Mouse (Mus musculus) cerebellum, postnatal 4 days (tissue): ENCODE results near the gene Ppp1r2.
"Not testable (repeated sequence)": the region's sequence is repeated elsewhere in the genome, so short reads cannot be mapped to it uniquely, and the experiment has no call there.

Source experiments
- DNase-seq, 2 experiments: peaks; one replicate each; pipeline ENCODE4 v3.0.0; 2022; ENCODE audit warnings: low spot score in 2 of 2, mixed read lengths in 1 of 2

Ppp1r2 gene

DNA sequence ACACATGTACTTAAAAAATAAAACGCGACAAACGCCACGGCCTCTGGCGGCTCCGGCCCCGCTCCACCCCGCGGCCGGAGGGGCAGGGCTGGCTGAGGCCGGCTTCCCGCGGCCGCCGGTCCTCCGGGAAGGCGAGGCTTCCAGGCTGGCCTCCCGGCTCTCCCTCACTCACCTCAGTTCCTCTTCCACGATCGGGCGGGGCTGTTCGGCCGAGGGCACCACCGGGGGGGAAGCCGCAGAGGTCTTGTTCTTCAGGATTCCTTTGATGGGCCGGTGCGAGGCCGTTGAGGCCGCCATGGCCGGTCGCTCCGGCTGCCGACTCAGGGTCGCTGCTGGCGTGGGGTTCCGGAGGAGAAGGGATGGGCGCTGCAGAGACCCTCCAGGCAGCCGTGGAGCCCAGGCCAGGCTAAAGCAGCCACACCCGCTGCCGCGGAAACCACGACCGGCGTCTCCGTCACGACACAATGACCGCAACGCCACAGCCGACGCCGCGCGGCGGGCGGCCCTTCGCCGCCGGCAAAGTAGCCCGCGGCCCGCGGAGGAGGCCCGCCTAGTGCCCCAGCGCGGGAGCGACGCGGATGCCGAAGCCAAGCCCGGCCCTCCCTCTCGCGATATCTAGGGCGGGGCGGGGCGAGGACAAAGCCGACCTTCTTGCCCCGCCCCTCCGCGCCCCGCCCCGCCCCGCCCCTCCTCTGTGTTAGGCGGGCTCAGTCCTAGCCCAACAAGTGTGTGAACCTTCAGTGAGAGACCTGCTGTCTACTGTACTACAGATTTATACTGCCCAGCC lies at the start of gene Ppp1r2:
TSS of gene Ppp1r2 (minus strand) at position 604 of the 787 bp plus-strand sequence.
- peak; percentile 80 to 91 for DNase-seq

DNA sequence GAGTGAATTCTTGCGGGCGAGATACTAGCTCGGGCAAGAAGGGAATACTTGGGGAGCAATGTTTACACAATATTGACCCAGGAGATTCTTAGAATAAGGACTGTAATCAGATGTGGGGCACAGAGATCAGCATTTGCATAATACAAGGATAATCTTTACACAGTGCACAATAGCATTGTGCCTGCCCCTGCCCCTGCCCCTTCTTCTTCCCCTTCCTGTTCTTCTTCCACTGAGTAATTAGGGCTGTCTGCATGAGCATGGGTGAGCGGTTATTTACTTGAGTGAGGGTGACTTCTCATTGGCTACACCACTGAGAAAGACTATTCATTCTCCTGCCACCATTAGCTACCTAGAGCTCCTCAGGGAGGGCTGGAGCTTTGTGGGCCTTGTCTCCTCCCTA lies 46.4 kb upstream of the Ppp1r2 start:
- DNase-seq: no peak

DNA sequence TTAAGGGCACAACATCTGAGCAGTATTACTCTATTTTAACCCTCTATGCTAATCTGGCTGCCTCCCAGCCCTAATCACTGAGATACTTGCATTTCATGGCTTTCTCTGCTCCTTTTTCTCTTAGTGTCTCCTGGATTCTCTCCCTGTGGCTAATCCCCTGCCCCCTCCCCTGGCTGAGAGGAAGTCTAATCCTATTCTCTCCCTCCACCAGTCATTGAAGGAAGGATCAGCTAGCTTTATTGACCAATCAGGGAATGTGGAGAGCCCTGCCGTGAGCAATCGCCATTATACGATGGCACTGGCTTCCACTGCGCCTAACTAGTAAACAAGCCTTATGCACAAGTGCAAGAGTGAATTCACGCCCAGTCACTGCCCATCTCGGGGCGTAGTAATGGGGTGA lies 45.9 kb upstream of the Ppp1r2 start:
- no peak for DNase-seq

DNA sequence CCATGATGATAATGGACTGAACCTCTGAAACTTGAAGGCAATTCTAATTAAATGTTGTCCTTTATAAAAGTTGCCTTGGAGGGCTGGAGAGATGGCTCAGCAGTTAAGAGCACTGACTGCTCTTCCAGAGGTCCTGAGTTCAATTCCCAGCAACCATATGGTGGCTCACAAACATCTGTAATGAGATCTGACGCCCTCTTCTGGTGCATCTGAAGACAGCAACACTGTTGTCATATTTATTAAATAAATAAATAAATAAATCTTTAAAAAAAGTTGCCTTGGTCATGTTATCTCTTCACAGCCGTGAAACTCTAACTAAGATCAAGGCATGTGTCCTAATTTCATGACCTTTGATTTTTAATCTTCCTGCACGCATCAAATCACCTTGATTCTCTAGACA lies 44.6 kb upstream of the Ppp1r2 start:
- DNase-seq: not testable (repeated sequence)

DNA sequence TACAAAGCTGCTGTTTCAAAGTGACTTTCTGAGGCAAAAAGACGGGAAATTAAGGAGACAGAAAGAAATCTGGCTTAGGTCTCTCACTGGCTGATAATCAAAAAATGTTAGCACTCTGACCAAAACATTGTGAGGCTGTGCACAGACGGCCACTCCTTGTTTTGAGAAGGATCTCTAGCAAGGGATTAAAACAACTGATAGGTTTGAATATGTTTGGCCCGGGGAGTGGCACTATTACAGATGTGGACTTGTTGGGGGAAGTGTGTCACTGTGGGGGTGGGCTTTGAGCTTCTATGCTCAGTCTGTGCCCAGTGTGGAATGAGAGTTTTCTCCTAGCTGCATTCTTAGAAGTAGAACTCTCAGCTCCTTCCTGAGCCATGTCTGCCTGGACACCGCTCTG lies 44.2 kb upstream of the Ppp1r2 start:
- DNase-seq: no peak

DNA sequence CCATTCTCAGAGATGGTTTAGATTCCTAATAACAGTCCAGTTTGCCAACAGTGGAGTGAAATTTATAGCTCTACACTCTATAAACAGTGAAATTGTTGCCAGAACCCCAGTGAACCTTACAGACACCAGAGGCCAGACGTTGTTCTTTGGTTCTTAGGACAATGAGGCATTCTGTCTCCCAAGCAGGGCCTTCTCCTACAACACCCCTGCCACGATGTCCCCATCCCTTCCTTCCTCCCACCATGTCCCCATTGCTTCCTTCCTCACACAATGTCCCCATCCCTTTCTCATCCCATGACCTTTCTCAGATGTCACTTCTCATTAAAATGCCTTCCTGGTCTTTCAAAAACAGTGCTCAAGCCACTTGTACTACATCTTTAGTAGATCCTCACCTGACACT lies 43.3 kb upstream of the Ppp1r2 start:
- DNase-seq: no peak

DNA sequence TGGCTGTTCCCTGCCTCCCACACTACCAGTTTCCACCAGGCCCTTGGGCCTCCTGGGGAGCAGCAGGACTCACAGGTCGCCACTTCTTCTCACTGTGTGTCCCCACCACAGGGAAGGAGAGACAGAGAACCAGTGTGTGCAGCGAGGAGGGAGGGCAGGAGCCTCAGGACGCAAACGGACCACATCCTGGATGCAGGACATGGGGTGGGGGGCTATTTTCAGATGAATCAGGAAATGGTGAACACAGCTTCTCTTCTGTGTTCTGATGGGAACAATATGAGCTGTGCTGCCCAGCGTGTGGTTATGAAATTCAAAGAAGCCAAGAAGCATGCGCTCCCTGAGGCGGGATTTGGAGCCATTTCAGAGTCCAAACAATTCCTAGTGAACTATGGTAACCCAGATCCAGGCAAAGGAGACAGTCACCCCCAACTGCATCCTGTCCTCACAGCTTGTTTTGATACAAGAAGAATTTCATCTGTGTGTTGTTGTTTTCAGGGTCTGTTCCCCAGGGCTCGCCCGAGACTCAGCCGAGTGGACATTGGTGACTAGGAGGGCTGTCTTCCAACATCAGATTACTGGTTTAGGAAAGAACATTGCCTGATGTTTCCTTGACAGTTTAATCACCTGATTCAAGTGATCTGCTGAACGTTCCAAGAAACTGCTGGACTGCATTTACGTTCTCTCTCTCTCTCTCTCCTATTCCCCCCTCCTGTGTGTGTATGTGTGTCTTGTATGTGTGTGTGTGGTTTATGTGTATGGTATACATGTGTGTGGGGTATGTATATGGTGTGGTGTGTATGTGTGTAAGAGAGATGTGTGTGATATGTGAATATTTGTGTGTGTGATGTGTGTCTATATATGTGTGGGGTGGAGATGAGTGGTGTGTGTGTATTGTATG lies 41.4 kb upstream of the Ppp1r2 start:
- DNase-seq: not testable (repeated sequence)

DNA sequence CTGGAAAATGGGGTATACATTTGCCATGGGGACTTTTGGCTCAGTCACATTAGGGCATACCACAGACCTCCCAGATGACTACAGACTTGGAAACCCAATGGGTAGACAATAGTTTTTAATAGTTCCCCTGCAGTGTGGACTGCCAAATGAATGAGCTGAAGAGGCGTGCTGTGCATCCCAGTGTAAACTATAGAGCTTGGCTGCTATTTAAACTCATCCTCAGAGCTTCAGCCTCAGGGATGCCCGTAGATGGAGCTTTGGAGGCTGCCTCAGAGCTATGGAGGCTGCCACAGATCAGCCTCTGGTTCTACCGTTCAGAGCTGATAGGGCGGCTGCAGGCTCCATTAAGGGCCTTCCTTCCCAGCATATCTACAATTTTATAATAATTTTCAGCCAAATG lies 40.2 kb upstream of the Ppp1r2 start:
- DNase-seq: no peak

DNA sequence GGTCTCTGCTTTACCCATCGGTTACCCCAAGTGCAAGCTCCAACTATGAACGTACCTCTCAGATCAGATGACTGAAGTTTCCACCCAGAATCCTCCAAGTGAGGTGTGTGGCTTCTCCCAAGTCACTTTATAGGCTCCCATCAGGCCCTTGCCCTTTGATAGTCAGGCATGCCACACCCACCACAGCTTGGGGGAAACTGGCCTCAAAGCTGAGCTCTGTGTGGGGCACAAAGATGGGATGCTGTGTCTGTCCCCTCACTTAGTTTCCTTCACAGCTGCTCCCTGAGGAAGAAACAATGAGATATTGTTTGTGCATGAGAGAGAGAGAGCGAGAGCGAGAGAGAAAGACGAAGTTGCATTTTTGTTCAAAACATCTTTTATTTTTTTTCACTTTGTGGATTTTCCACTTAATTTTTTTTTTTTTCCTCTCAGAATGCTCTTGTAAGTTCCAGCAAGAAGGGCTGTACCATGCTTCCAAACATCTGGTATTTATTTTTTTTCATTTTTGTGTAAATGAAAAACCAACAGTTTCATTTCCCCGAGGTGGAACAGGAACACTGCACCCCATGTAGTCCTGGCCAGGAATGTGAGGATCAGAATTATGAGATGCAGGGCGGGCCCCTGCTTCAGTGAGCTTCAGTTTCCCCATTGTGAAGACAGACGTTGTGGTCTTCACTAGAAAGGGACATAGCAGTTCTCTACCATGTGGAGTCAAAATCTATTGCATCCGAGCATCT lies 39.6 kb upstream of the Ppp1r2 start, which contains the start of gene Apod:
TSS of gene Apod (minus strand) at position 312 of the 737 bp plus-strand sequence.
- DNase-seq: no peak

DNA sequence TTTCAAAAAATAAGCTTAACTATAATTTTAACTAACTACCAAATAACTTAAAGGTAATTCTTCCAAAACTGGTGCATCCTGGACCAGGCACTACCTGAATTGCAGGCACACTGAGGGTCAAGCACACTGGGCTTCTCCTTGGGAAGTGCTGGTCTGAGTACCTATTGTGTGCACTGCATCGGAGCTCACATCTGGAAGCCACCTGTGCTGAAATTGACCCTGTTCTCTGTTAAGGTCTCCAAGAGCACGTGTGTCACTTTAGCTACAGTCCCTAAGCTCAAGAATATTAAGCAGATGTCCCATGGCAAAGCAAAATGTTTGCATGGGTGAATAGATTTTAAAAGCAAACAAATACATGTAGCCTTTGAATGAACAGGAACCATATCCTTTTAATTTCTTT lies 38.5 kb upstream of the Ppp1r2 start:
- DNase-seq: no peak

DNA sequence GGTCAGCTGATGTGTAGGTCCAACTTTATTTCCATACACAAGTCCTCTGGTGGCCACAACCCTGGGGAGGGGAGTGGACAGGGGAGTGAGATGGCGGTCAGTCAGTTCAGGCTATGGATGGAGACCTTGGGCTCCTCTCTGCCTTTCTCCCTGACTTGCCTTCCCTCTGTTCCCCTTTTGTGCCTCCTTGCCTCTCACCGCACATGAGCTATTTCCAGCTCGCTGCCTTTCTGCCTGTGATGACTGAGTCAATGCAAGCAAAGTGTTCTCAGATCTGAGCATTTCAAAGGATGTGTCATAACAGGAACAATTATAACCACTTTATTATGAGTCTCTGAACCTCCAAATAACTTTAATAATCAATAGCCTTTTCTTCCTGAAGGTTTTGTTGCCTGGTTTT lies 37.2 kb upstream of the Ppp1r2 start:
- DNase-seq: no peak

DNA sequence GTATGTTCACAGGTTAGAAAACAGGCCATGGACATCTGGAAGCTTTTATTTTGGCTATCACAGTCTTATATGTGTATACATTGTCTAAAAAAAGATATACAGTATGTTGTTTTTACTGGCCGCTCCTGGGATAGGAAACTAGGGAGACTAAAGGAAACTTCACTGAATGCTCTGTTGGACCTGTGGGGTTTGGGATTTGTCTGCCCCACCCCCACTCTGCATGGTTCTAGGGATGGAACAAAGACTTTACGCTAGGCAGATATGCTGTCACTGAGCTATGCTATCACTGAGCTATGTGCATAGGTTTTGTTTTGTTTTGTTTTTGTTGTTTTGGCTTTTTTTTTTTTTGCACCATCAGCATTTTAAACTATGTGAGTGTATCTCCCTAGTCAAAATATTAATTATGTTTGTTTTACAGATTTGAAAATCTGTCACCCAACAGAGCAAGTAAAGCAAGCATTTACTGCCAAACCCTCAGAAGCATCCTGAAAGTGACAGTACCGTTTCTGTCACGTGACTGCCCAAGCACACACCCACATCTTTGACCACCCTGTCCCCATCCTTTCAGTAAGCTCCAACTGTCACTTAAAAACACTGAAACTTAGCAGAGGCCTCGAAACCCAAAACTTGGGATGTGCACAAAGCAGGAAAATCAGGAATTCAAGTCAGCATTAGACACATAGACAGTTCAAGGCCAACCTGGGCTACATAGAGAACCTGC lies 30.3 kb upstream of the Ppp1r2 start:
- DNase-seq: no peak

DNA sequence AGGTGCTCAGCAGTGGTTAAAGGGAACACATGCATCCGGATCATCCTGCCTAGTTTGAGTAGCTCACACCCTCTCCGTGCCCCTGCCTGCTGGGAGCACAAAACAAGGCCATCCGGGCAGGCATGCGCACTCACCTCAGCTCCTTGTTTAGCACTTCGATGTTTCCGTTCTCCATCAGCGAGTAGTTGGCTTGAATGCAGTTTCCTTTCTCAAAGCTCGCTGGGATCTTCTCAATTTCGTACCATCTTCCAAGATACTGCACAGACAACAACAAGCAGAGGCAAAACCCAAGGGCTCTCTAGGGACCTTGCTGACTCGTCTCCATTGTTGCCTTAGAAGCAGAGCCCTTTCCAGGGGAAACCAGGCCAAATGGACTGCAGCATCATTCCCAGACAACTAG lies 28.2 kb upstream of the Ppp1r2 start:
- DNase-seq: no peak

DNA sequence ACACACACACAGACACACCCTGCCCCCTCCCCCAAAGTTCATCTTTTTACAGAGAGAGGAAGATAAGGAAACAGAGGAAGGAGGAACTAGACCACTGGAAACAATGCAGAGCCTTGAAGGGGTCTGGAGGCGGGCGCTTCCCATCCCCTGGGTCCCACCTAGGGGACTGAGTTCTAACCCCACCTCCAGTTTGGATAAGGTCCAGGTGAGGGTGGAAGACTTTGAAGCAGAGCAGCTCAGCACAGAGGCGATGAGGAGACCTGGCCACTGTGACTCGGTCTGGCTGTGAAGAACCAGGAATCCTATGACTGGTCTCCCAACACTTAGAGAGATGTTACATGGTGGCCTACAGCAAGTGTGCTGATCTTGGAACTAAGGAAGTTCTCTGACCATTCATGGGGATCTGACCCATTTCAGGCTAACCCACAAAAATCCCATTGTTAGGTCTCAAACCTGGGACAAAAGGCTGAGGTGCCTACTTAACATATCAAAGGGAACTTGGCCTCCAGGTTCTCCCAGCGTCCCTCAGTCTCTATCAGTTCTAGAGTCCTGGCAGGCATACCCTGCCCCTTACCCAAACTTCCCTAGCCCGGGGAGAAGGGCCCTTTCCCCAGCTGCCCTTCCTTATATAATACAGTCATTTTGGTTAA lies 25.9 kb upstream of the Ppp1r2 start:
- DNase-seq: no peak

DNA sequence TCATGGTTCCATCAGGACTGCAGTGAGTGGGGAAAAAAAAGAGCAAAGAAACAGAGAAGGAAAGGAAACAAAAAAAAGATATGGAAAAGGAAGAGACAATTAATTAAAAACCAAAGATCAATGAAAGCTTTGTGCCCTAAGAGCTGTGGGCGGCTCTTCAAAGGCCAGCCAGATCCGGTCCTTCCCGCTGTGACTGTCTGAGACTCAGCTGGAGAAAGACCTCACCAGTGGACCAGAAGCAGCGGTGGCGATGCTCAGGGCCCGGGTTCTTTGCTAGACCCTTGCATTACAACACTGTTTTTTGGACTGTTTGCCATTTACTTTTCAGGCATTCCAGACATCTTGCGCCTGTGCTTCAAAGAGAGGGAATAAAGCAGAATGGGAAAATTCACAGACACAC lies 25.4 kb upstream of the Ppp1r2 start:
- DNase-seq: no peak

DNA sequence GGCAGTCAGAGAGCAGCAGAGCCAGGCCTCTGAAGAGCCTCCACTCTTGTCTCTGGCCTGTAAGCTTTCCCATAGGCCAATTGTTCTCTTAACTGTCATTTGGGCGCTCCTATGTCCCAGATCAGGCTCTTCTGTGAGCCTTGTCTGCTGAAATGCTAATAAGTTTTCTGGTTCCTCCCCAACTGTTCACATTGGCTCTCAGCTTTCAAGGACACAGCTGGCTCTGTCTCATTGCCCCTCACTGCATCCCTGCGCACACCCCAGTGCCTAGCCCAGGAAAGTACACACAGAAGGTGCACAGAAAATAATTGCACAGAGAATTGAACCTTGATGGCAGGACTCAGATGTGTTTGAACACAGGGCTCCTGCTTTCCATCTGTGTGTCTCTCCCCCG lies 24.9 kb upstream of the Ppp1r2 start:
- no peak for DNase-seq

DNA sequence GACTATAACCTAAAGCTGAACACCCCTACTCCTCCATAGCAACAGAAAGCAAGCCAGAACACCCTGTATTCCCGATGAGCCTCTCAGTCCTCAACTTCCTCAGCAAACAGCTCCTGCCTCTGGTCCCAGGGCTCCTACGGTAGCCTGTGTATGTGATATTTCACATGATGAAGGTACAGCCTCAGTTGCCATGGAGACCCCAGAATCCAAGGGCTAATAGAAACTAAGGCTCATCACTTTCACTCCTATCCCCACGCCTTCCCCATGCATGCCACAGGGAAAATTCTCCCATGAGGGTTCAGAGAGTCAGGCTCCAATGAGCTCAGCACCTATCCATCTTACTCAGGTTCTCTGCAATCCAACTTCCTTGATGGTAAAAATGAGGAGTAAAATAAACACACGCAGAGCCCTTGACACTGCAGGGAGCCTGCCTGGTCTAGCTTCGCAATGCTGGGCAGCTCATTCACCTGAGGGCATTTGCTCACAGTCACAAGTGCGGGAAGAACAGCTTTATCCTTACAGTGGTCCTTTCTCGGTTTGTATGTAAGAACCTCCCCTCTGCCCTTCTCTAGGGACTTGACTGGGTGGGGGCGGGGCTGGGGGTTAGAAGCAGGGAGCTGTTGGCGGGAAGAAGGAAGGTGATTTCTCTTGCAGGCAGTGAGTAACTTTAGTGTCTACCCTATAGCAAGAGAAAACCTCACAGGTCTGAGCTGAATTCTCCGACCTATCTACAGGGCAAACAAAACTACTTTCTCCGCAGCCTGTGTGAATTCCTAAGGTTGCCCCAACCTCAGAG lies 24.3 kb upstream of the Ppp1r2 start:
- no peak for DNase-seq

DNA sequence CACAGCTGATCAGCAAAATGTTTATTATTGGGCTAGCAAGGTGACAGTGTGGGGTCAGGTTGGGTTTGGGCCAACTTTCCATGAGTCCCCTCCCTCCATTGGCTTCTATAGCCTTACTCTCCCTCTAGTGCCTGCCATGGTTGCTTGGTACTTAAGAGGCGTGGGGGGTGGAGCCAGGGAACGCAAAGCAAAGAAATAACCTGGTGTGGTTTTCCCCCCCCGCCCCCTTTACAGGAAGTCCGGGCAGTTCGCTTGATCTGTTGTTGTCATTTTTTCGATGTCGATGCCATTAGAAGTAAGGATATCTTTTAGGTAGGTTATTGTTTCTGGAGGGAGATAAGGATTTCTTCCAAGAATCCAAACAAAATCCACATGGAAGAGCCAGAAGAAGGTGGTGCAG lies 22.0 kb upstream of the Ppp1r2 start:
- no peak for DNase-seq

DNA sequence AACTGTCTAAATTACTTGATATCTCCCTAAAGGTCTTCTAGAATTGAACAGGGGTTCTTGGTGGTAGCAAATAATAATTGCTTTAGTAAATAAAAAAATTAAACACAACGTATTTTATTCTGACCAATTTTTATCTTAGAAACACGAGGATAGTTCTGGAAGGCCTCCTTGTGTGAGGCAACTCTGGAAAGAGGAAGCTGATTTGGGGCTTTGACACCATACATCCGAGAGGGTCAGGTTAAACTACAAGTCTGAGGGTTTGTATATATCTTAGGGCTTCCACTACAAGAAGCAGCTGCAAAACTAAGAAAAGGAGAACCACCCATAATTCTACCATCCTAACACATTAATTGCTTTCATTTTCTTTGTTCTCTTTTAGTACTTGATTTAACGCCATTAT lies 18.7 kb upstream of the Ppp1r2 start:
- DNase-seq: no peak

DNA sequence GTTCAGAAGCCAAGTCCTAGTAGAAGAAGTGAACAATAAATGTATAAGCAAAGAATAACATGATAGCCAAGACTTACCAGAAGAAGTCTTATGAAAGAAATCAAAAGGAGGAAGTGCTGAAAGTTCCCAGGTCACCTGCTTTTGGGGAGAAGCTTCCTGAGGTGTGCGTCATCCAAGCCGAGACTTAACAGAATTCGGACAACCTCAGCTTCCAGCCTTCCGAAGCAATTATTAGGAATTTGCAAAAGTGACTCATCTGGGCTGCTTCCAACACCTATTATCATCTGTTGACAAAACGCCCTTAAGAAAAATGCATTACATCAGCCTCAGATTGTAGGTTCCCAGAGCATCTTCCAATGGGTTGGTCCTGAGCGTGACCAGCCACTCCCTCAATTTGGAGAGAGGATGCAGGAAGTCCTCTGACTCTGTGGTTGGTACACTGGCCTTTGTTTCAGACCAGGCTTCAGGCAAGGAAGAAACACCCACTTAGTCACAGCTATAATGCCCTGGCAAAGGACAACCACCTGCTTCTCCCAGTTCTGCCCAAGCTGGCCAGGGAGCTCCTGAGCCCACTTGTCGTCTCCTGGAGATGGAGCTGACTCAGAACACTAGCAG lies 15.8 kb upstream of the Ppp1r2 start:
- no peak for DNase-seq
